Mouse (Mus musculus) kidney, adult 8-10 months (tissue): ENCODE data around the gene Lrrk2.
A peak's percentile ranks its signal among the peaks of the same experiment; 100 is the strongest.

Source experiments
- DNase-seq, 2 experiments: peaks; one replicate each; pipeline ENCODE4 v3.0.0; 2022

Lrrk2 gene

GRCm38 (mm10) chr15:91690648-91691047 is 17.7 kb downstream of the Lrrk2 start:
- no peak for DNase-seq

- no peak for DNase-seq
Observed at GRCm38 (mm10) chr15:91693051-91693450, 20.1 kb downstream of the Lrrk2 start.

- no peak for DNase-seq
Observed at GRCm38 (mm10) chr15:91693856-91694255, 20.9 kb downstream of the Lrrk2 start.

- DNase-seq = peak; percentile 20 to 56
Observed at GRCm38 (mm10) chr15:91700841-91701240, 27.9 kb downstream of the Lrrk2 start.

- DNase-seq = peak; percentile 52 to 54
Observed at GRCm38 (mm10) chr15:91702991-91703715, 30.2 kb downstream of the Lrrk2 start.

GRCm38 (mm10) chr15:91704091-91704490 is 31.1 kb downstream of the Lrrk2 start:
- peak; percentile 57 to 81 for DNase-seq

GRCm38 (mm10) chr15:91709207-91710130 is 36.5 kb downstream of the Lrrk2 start:
- no peak for DNase-seq

- no peak for DNase-seq
Observed at GRCm38 (mm10) chr15:91735216-91735922, 62.4 kb downstream of the Lrrk2 start.

GRCm38 (mm10) chr15:91736791-91737533 is 64.0 kb downstream of the Lrrk2 start:
- DNase-seq = peak in 1 of 2 experiments; percentile 34

GRCm38 (mm10) chr15:91738808-91739207 is 65.8 kb downstream of the Lrrk2 start:
- DNase-seq = no peak

GRCm38 (mm10) chr15:91745501-91745900 is 72.5 kb downstream of the Lrrk2 start:
- no peak for DNase-seq

GRCm38 (mm10) chr15:91752111-91752510 is 79.1 kb downstream of the Lrrk2 start:
- peak in 1 of 2 experiments; percentile 26 for DNase-seq

- DNase-seq = no peak
Observed at GRCm38 (mm10) chr15:91753378-91754080, 80.6 kb downstream of the Lrrk2 start.

GRCm38 (mm10) chr15:91754546-91754945 is 81.6 kb downstream of the Lrrk2 start:
- DNase-seq = peak in 1 of 2 experiments; percentile 28

- DNase-seq = no peak
Observed at GRCm38 (mm10) chr15:91755756-91756155, 82.8 kb downstream of the Lrrk2 start.

- no peak for DNase-seq
Observed at GRCm38 (mm10) chr15:91772041-91772440, 99.1 kb downstream of the Lrrk2 start.

GRCm38 (mm10) chr15:91779166-91779565 is 106.2 kb downstream of the Lrrk2 start:
- no peak for DNase-seq

GRCm38 (mm10) chr15:91781172-91781571 is 108.2 kb downstream of the Lrrk2 start:
- DNase-seq = peak in 1 of 2 experiments; percentile 42

- no peak for DNase-seq
Observed at GRCm38 (mm10) chr15:91788338-91788737, 115.4 kb downstream of the Lrrk2 start.

GRCm38 (mm10) chr15:91806463-91806862 is 133.5 kb downstream of the Lrrk2 start:
- DNase-seq = no peak

- DNase-seq = no peak
Observed at GRCm38 (mm10) chr15:91835319-91835718, 162.3 kb downstream of the Lrrk2 start.

GRCm38 (mm10) chr15:91837965-91838364 is 165.0 kb downstream of the Lrrk2 start, which contains the start of gene Smgc:
Gene Smgc (plus strand): TSS chr15:91838265.
- no peak for DNase-seq
